Mouse (Mus musculus): ENCODE measurements around the gene Npepps. TPM values are rescaled to one million over a fixed set of nuclear protein-coding genes. Genes with fewer than 3 reads are reported as not detected.
"Not testable (repeated sequence)": the region's sequence is repeated elsewhere in the genome, so short reads cannot be mapped to it uniquely, and the experiment has no call there.

The Npepps gene
- polyA plus RNA-seq, 1 experiment = 41.8 TPM

- Histone ChIP-seq H3K27ac (ENCODE audit: control insufficient read depth, insufficient read depth, low read depth, low read length, poor library complexity) (no peak overlapping the region), H3K4me3 (replicated peaks; ENCODE audit: control insufficient read depth, low read depth, low read length) (no peak overlapping the region), H3K4me1 (ENCODE audit: control insufficient read depth, insufficient read depth, low read length) (peaks cover 1% of the 10 kb centered on the region; the same call in 1 of the 2 replicates)
- WGBS = 76% methylated on average over 2 of the region's 2 CpGs
- TF ChIP-seq CTCF (IDR thresholded peaks at IDR 0.05; ENCODE audit: control insufficient read depth, insufficient read depth, low read length) (no peak), POLR2A (IDR thresholded peaks at IDR 0.05; ENCODE audit: borderline replicate concordance, control insufficient read depth, low read depth, low read length) (no peak)
Measured at GRCm38 (mm10) chr11:97275349-97275748, 5.1 kb downstream of the Npepps start.

GRCm38 (mm10) chr11:97274947-97275346 is 5.5 kb downstream of the Npepps start:
- not testable (repeated sequence) for H3K27ac ChIP-seq (ENCODE audit: control insufficient read depth, insufficient read depth, low read depth, low read length, poor library complexity); H3K4me1 ChIP-seq (ENCODE audit: control insufficient read depth, insufficient read depth, low read length); H3K4me3 ChIP-seq (replicated peaks; ENCODE audit: control insufficient read depth, low read depth, low read length)
- 82% methylated on average over 6 of the region's 6 CpGs for WGBS

GRCm38 (mm10) chr11:97273613-97274012 is 6.8 kb downstream of the Npepps start:
- 68% methylated on average over 5 of the region's 5 CpGs for WGBS
- H3K4me3 ChIP-seq (replicated peaks; ENCODE audit: control insufficient read depth, low read depth, low read length) = no peak overlapping the region
- TF ChIP-seq CTCF (IDR thresholded peaks at IDR 0.05; ENCODE audit: control insufficient read depth, insufficient read depth, low read length) = no peak
- H3K4me1 ChIP-seq (ENCODE audit: control insufficient read depth, insufficient read depth, low read length) = peaks cover 1% of the 10 kb centered on the region; the same call in 1 of the 2 replicates
- H3K27ac ChIP-seq (ENCODE audit: control insufficient read depth, insufficient read depth, low read depth, low read length, poor library complexity) = no peak overlapping the region

- no peak overlapping the region for H3K4me3 ChIP-seq (replicated peaks; ENCODE audit: control insufficient read depth, low read depth, low read length)
Measured at GRCm38 (mm10) chr11:97272835-97273234, 7.6 kb downstream of the Npepps start.

GRCm38 (mm10) chr11:97270004-97270403 is 10.4 kb downstream of the Npepps start:
- 63% methylated on average over 2 of the region's 2 CpGs for WGBS
- H3K4me1 ChIP-seq (ENCODE audit: control insufficient read depth, insufficient read depth, low read length); H3K4me3 ChIP-seq (replicated peaks; ENCODE audit: control insufficient read depth, low read depth, low read length); H3K27ac ChIP-seq (ENCODE audit: control insufficient read depth, insufficient read depth, low read depth, low read length, poor library complexity): not testable (repeated sequence)

More at GRCm38 (mm10) chr11:97272835-97273234, 7.6 kb downstream of the Npepps start:
- WGBS = 80% methylated on average over 4 of the region's 4 CpGs
- TF ChIP-seq CTCF (IDR thresholded peaks at IDR 0.05; ENCODE audit: control insufficient read depth, insufficient read depth, low read length) = no peak
- TF ChIP-seq POLR2A (IDR thresholded peaks at IDR 0.05; ENCODE audit: borderline replicate concordance, control insufficient read depth, low read depth, low read length) = no peak
- Histone ChIP-seq H3K4me1 (ENCODE audit: control insufficient read depth, insufficient read depth, low read length) (no peaks in the 10 kb centered on the region), H3K27ac (ENCODE audit: control insufficient read depth, insufficient read depth, low read depth, low read length, poor library complexity) (no peak overlapping the region)

GRCm38 (mm10) chr11:97266544-97266943 is 13.9 kb downstream of the Npepps start:
- not testable (repeated sequence) for H3K4me3 ChIP-seq (replicated peaks; ENCODE audit: control insufficient read depth, low read depth, low read length); H3K4me1 ChIP-seq (ENCODE audit: control insufficient read depth, insufficient read depth, low read length)
- 44% methylated on average over 1 of the region's 1 CpGs for WGBS

GRCm38 (mm10) chr11:97249649-97250048 is 30.8 kb downstream of the Npepps start:
- not testable (repeated sequence) for H3K4me3 ChIP-seq (replicated peaks; ENCODE audit: control insufficient read depth, low read depth, low read length); H3K27ac ChIP-seq (ENCODE audit: control insufficient read depth, insufficient read depth, low read depth, low read length, poor library complexity); H3K4me1 ChIP-seq (ENCODE audit: control insufficient read depth, insufficient read depth, low read length)
- WGBS = 78% methylated on average over 1 of the region's 1 CpGs

More at GRCm38 (mm10) chr11:97266544-97266943, 13.9 kb downstream of the Npepps start:
- not testable (repeated sequence) for H3K27ac ChIP-seq (ENCODE audit: control insufficient read depth, insufficient read depth, low read depth, low read length, poor library complexity)

- H3K4me1 ChIP-seq (ENCODE audit: control insufficient read depth, insufficient read depth, low read length) = no peaks in the 10 kb centered on the region; the same call in 1 of the 2 replicates
- H3K27ac ChIP-seq (ENCODE audit: control insufficient read depth, insufficient read depth, low read depth, low read length, poor library complexity) = no peak overlapping the region
- WGBS = 69% methylated on average over 10 of the region's 10 CpGs
- TF ChIP-seq POLR2A (IDR thresholded peaks at IDR 0.05; ENCODE audit: borderline replicate concordance, control insufficient read depth, low read depth, low read length) (no peak), CTCF (IDR thresholded peaks at IDR 0.05; ENCODE audit: control insufficient read depth, insufficient read depth, low read length) (no peak)
- no peak overlapping the region for H3K4me3 ChIP-seq (replicated peaks; ENCODE audit: control insufficient read depth, low read depth, low read length)
Measured at GRCm38 (mm10) chr11:97246510-97247159, 33.8 kb downstream of the Npepps start.

GRCm38 (mm10) chr11:97241321-97241720 is 39.1 kb downstream of the Npepps start:
- TF ChIP-seq POLR2A (IDR thresholded peaks at IDR 0.05; ENCODE audit: borderline replicate concordance, control insufficient read depth, low read depth, low read length) (no peak), CTCF (IDR thresholded peaks at IDR 0.05; ENCODE audit: control insufficient read depth, insufficient read depth, low read length) (no peak)
- Histone ChIP-seq H3K4me1 (ENCODE audit: control insufficient read depth, insufficient read depth, low read length) (no peaks in the 10 kb centered on the region), H3K27ac (ENCODE audit: control insufficient read depth, insufficient read depth, low read depth, low read length, poor library complexity) (no peak overlapping the region), H3K4me3 (replicated peaks; ENCODE audit: control insufficient read depth, low read depth, low read length) (no peak overlapping the region)
- WGBS = 89% methylated on average over 7 of the region's 7 CpGs

Measured in bone marrow, adult 2 months (tissue).